Mouse (Mus musculus): ENCODE results near the gene Matk.

The Matk gene

DNA sequence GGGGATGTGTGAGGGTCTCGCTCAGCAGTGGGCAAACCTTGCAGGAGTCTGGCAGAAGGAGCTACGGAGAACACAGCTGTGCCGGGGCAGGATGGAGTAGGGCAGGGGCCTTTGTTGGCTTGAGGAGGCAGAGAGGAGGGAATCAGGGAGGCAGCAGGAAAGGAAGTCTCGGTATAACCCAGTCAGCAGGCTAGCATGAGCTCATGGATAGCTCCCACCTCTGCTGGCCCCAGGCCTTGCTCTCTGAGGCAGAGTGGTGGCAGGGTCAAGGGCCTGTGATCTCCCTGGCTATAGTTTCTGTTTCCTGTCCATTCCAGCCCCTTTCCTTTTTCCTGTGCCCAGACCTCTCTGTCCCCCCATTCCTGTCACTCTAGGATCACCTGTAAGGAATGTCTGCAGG is 49.6 kb downstream of the Matk start:
- no peak for DNase-seq (ENCODE audit: extremely low spot score, low read depth, low spot score)

DNA sequence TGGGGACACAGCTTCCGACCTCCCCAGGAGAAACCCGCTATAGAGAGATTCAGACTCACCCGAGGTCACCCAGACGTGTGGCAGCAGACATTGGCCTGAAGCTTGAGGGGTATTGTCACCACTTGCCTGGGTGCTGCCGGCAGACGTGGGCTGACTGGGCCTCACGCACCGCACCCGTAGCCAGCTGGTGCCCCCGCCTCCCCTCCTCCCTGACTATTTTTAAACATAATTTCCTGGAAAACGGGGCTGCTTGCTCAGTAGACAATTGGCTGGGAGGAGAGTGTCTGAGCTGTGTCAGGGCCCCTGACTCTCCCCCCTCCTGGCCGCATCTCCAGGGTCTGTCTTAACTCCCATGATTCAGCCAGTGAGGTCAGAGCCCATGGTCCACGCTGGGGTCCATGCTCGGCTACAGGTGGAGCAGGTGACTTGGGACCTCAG is 50.1 kb downstream of the Matk start:
- no peak for DNase-seq (ENCODE audit: extremely low spot score, low read depth, low spot score)

GRCm38 (mm10) chr10:81303258-81303657 is 50.5 kb downstream of the Matk start:
- no peak for DNase-seq (ENCODE audit: extremely low spot score, low read depth, low spot score)

- no peak for DNase-seq (ENCODE audit: extremely low spot score, low read depth, low spot score)
Observed at GRCm38 (mm10) chr10:81303761-81304160, 51.0 kb downstream of the Matk start.

- no peak for DNase-seq (ENCODE audit: extremely low spot score, low read depth, low spot score)
Observed at GRCm38 (mm10) chr10:81304597-81305238, 52.0 kb downstream of the Matk start.

DNA sequence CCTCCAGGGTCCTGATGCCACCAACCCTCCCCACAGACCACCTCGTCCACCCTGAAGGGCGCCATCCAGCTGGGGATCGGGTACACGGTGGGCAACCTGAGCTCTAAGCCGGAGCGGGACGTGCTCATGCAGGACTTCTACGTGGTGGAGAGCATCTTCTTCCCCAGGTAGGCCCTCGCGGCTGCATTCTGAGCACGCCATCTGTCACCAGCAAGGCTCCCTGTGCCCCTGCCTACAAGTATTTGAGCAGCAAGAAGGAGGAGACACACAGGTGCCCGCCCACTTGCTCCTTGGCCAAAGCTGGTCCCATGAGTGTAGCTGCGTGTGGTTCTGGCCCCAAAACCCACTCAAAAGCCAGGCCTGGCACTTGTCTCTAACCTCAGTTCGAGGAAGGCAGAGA is 52.9 kb downstream of the Matk start:
- no peak for DNase-seq (ENCODE audit: extremely low spot score, low read depth, low spot score)

DNA sequence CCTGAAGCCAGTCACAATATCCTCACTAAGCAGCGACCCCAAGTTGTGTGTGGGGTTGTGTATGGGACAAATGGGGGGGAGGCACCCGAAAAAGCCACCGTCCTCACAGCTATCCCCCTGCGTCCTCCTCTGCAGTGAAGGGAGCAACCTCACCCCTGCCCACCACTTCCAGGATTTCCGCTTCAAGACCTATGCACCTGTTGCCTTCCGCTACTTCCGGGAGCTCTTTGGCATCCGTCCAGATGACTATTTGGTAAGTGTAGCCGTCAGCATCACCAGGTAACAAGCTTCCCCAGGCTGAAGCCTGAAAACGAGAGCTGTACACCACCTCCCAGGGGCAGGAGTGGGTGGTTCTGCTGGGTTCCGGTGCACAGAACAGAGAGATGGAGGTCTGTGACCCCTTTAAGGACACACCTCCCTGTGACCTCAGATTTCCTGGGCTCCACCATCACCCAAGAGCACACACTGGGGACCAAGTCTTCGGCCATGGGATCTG is 53.5 kb downstream of the Matk start:
- no peak for DNase-seq (ENCODE audit: extremely low spot score, low read depth, low spot score)

DNA sequence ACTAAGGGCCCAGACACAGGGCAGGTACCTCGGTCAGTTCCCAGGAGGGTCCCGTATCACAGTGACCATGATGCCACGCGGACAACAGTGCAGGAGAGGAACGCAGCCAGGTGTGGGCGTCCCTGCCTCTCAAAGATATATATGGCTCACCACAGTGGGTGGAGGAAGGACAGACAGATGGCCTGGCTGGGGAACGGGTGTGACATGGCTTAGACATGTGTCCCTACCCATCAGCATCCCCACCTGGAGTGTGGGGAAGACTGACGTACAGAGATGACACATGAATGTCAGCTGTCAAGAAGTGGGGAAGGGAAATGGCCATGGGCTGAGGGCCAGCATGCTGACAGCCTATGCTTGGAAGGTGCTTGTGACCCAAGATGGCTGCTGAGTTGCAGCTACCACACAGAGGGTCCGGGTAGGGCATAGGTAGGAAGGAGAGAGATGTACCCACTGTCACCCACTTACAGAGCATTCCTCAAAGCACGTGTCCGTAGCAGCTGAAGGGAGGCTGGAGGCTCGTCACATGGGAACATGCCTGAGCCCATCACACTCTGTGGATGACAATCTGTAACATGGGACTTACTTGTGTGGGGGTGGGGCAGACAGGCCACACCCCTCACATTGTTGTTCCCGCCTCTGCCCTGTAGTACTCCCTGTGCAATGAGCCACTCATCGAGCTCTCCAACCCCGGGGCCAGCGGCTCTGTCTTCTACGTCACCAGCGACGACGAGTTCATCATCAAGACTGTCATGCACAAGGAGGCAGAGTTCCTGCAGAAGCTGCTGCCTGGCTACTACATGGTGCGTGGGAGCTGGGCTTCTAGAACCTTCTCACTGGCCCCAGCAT is 54.3 kb downstream of the Matk start:
- no peak for DNase-seq (ENCODE audit: extremely low spot score, low read depth, low spot score)

- no peak for DNase-seq (ENCODE audit: extremely low spot score, low read depth, low spot score)
Observed at GRCm38 (mm10) chr10:81309571-81309970, 56.8 kb downstream of the Matk start.

All from hindlimb bud, embryonic 11.5 days (tissue).